Mouse (Mus musculus) small intestine, adult 2 months (tissue): ENCODE results near the gene Stub1.

Experiments
- CTCF ChIP-seq: fragments of 200-500 bp; IDR thresholded peaks from 2 replicates; pipeline ENCODE4 v1.5.1; 2012; ENCODE audit warnings: low read depth, mild to moderate bottlenecking, control low read depth, inconsistent platforms, low read length, moderate library complexity, mixed read lengths; ENCODE audit not compliant: insufficient replicate concordance, insufficient read length; ENCODE audit errors: extremely low read depth
- POLR2A ChIP-seq: fragments of 200-500 bp; IDR thresholded peaks from 2 replicates; pipeline ENCODE4 v1.6.1; 2012; ENCODE audit warnings: low read depth, mild to moderate bottlenecking, control low read depth, inconsistent platforms, low read length, moderate library complexity

GRCm38 (mm10) chr17:25783086-25783485, 50.1 kb downstream of the Stub1 start:
- no peak for TF ChIP-seq CTCF
- no peak for TF ChIP-seq POLR2A
